Mouse (Mus musculus) spleen, adult 2 months (tissue): ENCODE measurements around the gene Cog3.

ENCODE experiments used
- CTCF ChIP-seq: fragments of 200-500 bp; IDR thresholded peaks from 2 replicates; pipeline ENCODE4 v1.5.1; 2011; ENCODE audit warnings: mild to moderate bottlenecking, inconsistent platforms; ENCODE audit not compliant: insufficient read depth, insufficient read length, insufficient replicate concordance; ENCODE audit errors: extremely low read depth
- POLR2A ChIP-seq: fragments of 200-500 bp; IDR thresholded peaks from 2 replicates; pipeline ENCODE4 v1.6.1; 2011; ENCODE audit warnings: low read depth, low read length, inconsistent platforms

DNA sequence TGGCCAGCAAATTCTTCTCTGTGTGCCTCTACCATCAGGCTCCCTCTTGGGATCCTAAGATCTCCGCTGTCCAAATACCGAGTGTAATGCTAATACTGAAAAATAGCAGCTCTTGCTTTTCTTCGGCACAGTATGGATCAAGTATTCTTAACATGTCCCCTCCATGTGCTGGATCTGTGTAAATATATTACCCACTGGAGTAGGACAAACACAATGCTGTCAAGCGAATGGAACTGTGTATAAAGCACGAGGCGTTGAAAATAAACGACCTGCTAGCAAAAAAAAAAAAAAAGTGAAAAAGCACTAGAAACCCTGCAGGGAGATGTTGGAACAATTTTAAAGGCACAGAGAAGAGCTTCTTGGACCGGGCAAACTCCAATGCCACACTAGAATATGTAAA, 92.8 kb downstream of the Cog3 start:
- TF ChIP-seq CTCF (no peak), POLR2A (no peak)
